Mouse (Mus musculus) heart, postnatal 0 days (tissue): Measurements from ENCODE around the gene Phf10. TPM values are rescaled to one million over a fixed set of nuclear protein-coding genes. Genes with fewer than 3 reads are reported as not detected.

Source experiments
- ATAC-seq: fragments of 200-750 bp; cut with Nextera tagmentation; 2 replicates; pipeline ENCODE4 v1.8.0; 2017; ENCODE audit warnings: low read depth, moderate number of reproducible peaks, moderate library complexity; ENCODE audit not compliant: insufficient read depth
- DNase-seq: peaks from one replicate; pipeline ENCODE4 v3.0.0-alpha.2; 2016; ENCODE audit warnings: low spot score
- H3K27ac ChIP-seq: fragments of 300-500 bp; sonication (generic); 2 replicates; pipeline ENCODE4 v1.5.1; 2014; ENCODE audit warnings: low read depth, mild to moderate bottlenecking
- H3K27me3 ChIP-seq: fragments of 300-500 bp; sonication (generic); 2 replicates; pipeline ENCODE4 v1.6.1; 2014; ENCODE audit warnings: low read length, mixed read lengths; ENCODE audit not compliant: control insufficient read depth, insufficient read depth
- H3K36me3 ChIP-seq: fragments of 300-500 bp; sonication (generic); replicated peaks from 2 replicates; pipeline ENCODE4 v1.6.1; 2014; ENCODE audit warnings: low read length, mixed read lengths; ENCODE audit not compliant: control insufficient read depth, insufficient read depth
- H3K4me1 ChIP-seq: fragments of 300-500 bp; sonication (generic); 2 replicates; pipeline ENCODE4 v1.6.1; 2014; ENCODE audit warnings: antibody characterized with exemption; ENCODE audit not compliant: control insufficient read depth, insufficient read depth
- H3K4me2 ChIP-seq: fragments of 300-500 bp; sonication (generic); 2 replicates; pipeline ENCODE4 v1.6.1; 2014; ENCODE audit warnings: low read depth, mild to moderate bottlenecking, low read length, moderate library complexity
- H3K4me3 ChIP-seq: fragments of 300-500 bp; sonication (generic); 2 replicates; pipeline ENCODE4 v1.5.1; 2014; ENCODE audit warnings: low read depth, low read length
- H3K9ac ChIP-seq: fragments of 300-500 bp; sonication (generic); replicated peaks from 2 replicates; pipeline ENCODE4 v1.6.1; 2014; ENCODE audit warnings: low read depth, low read length, mixed read lengths
- H3K9me3 ChIP-seq: fragments of 300-500 bp; sonication (generic); replicated peaks from 2 replicates; pipeline ENCODE4 v1.6.1; 2016; ENCODE audit warnings: low read length; ENCODE audit not compliant: control insufficient read depth
- CTCF ChIP-seq: IDR thresholded peaks from 2 replicates; pipeline ENCODE4 v1.5.1; 2016; ENCODE audit warnings: antibody characterized with exemption, control low read depth, low read depth
- EP300 ChIP-seq: IDR thresholded peaks from 2 replicates; pipeline ENCODE4 v1.6.1; 2016; ENCODE audit warnings: antibody characterized with exemption, low read depth
- WGBS: fragments of 180-500 bp; shearing (Covaris S2); extraction: QIAGEN DNeasy Blood & Tissue Kit; methylation state at CpG from one replicate; pipeline ENCODE4 v1.1.7; 2014; 5-methylcytosine and 5-hydroxymethylcytosine counted together
- polyA plus RNA-seq: library from polyadenylated mRNA; unstranded; fragments of >200 nt; fragmentation: Nextera tagmentation; extraction: Ambion mirVana; gene quantifications from 2 replicates; pipeline ENCODE4 v1.2.1, GENCODE M21; 2015
- total RNA-seq: library from RNA; depleted of rRNA; stranded (reverse); fragments of >200 nt; gene quantifications from 2 replicates; pipeline ENCODE4 v1.2.3, GENCODE M21; 2014; ENCODE audit warnings: low replicate concordance

The Phf10 gene
- total and polyA plus RNA-seq, 2 experiments from 2014 or later, result 18.2 to 41.0 TPM

DNA sequence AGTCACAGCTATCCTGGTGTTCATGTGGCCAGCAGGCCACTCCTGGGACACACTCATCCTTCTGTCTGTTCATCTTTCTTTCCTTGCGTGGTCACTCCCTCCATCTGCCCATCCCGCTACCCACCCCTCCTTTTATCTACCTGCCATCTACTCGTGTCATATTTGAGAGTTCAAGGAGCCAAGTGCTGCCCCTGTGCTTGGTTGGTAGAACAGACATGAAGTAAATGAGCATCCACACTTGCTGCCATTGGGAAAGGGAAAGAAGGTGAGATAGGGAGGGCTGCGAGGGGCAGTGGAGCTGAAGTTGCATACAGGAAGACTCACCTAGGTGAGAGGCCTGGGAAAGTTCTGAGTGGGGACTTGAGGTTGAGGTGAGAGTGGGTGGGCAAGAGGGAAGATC is 46.7 kb downstream of the Phf10 start:
- Histone ChIP-seq H3K4me2 (no peak overlapping the region), H3K36me3 (no peaks in the 10 kb centered on the region), H3K9me3 (no peaks in the 10 kb centered on the region), H3K9ac (no peak overlapping the region), H3K27me3 (0 out of 2 replicates have a peak, but pooled peaks cover 3% of the 10 kb centered on the region), H3K4me1 (no peaks in the 10 kb centered on the region), H3K4me3 (no peak overlapping the region), H3K27ac (no peak overlapping the region)
- DNase-seq (no peak), ATAC-seq (no peak)
- 81% methylated on average over 4 of the region's 4 CpGs for WGBS
- TF ChIP-seq CTCF (no peak), EP300 (no peak)

DNA sequence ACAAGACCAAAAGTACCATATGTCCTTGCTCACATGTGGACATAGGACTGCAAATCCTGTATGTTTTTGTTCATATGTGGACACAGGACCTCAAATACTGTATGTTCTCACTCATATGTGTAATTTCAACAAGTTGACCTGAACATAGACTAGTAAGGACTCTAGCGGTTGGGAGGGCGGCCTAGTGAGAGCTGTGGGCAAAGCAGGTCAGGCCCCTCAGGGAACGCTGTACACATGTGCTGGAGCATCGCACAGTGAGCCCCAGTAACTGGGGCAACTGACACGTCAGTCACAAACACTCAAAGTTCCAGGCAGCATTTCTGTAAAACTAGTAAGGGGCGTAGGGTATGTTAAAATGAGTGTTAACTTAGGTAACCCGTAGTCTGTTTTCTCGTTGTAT is 48.1 kb downstream of the Phf10 start:
- no peak overlapping the region for H3K27ac ChIP-seq
- no peak overlapping the region for H3K4me3 ChIP-seq
- DNase-seq, result no peak
- no peaks in the 10 kb centered on the region for H3K27me3 ChIP-seq
- ATAC-seq, result no peak
- no peak overlapping the region for H3K9ac ChIP-seq
- H3K9me3 ChIP-seq, result no peaks in the 10 kb centered on the region
- TF ChIP-seq CTCF (no peak), EP300 (no peak)
- no peaks in the 10 kb centered on the region for H3K36me3 ChIP-seq
- WGBS, result 80% methylated on average over 8 of the region's 8 CpGs
- H3K4me2 ChIP-seq, result no peak overlapping the region
- H3K4me1 ChIP-seq, result no peaks in the 10 kb centered on the region

DNA sequence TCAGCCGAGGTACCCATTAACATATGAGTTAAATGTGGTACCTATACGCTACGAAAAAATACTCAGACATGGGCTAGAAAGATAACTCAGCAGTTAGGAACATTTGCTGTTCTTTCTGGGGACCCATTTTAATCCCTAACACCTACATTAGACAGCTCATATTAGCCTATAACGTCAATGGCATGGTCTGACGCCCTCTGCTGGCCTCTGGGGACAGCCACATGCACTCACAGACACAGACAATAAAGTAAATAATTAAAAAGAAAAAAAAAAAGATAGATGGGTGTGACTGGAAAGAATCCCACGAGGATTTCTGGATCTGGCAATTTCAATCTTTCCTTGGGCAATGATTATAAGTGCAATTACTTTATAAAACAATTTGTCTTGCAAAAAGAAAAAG is 48.7 kb downstream of the Phf10 start:
- H3K4me1 ChIP-seq, result no peaks in the 10 kb centered on the region
- no peak for TF ChIP-seq CTCF
- TF ChIP-seq EP300, result no peak
- ATAC-seq, result no peak
- H3K36me3 ChIP-seq, result no peaks in the 10 kb centered on the region
- DNase-seq, result no peak
- H3K4me2 ChIP-seq, result no peak overlapping the region
- no peak overlapping the region for H3K9ac ChIP-seq
- WGBS, result 48% methylated on average over 6 of the region's 6 CpGs
- H3K27me3 ChIP-seq, result 0 out of 2 replicates have a peak, but pooled peaks cover 3% of the 10 kb centered on the region
- no peak overlapping the region for H3K27ac ChIP-seq
- H3K9me3 ChIP-seq, result no peaks in the 10 kb centered on the region
- no peak overlapping the region for H3K4me3 ChIP-seq

DNA sequence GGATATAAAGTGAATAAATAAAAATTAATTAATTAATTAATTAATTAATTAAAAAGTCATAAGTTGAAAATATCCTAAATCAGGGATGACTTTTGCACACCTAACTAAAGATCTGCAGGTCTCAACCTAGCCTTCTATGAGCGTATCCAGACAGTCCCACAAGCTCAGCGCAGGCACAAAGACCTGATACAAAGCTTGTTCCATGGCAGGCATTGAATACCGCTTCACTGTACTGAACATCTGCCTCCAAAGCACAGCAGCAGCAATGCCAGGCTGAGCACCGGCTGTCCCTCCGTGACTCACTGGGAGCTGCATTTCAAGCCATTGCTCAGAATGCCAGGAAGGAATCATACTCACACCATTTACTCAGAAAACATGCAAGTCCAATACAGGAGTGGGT is 50.3 kb downstream of the Phf10 start:
- no peak overlapping the region for H3K4me2 ChIP-seq
- H3K4me1 ChIP-seq, result no peaks in the 10 kb centered on the region
- ATAC-seq, result no peak
- no peaks in the 10 kb centered on the region for H3K36me3 ChIP-seq
- TF ChIP-seq CTCF (no peak), EP300 (no peak)
- no peak overlapping the region for H3K27ac ChIP-seq
- WGBS, result 85% methylated on average over 5 of the region's 5 CpGs
- no peak overlapping the region for H3K4me3 ChIP-seq
- 0 out of 2 replicates have a peak, but pooled peaks cover 6% of the 10 kb centered on the region for H3K27me3 ChIP-seq
- no peak for DNase-seq
- H3K9me3 ChIP-seq, result no peaks in the 10 kb centered on the region
- no peak overlapping the region for H3K9ac ChIP-seq

DNA sequence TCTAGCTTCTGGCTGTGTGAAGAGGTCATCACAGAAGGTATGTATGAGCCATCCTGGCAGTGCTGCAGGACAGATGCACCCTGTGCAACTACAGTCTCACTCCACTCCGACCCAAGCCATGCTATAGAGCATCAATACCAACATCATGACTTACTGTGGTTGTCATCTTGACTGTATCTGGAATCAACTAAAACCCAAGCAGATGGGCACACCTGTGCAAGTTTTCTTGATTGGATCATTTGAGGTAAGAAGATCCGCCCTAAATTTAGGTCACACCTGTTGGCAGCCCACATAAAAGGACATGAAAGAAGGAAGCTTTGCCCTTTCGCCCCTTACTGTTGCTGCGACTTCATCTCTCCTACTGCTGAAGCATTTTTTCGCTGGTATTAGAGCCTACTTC is 51.7 kb downstream of the Phf10 start:
- H3K36me3 ChIP-seq, result no peaks in the 10 kb centered on the region
- 67% methylated on average over 5 of the region's 5 CpGs for WGBS
- no peak for DNase-seq
- TF ChIP-seq EP300, result no peak
- TF ChIP-seq CTCF, result no peak
- no peaks in the 10 kb centered on the region for H3K4me1 ChIP-seq
- no peak overlapping the region; the same call in 1 of the 2 replicates for H3K27ac ChIP-seq
- H3K9ac ChIP-seq, result no peak overlapping the region
- 0 out of 2 replicates have a peak, but pooled peaks cover 6% of the 10 kb centered on the region for H3K27me3 ChIP-seq
- no peak overlapping the region; the same call in 1 of the 2 replicates for H3K4me2 ChIP-seq
- no peak for ATAC-seq
- no peaks in the 10 kb centered on the region for H3K9me3 ChIP-seq
- H3K4me3 ChIP-seq, result no peak overlapping the region

DNA sequence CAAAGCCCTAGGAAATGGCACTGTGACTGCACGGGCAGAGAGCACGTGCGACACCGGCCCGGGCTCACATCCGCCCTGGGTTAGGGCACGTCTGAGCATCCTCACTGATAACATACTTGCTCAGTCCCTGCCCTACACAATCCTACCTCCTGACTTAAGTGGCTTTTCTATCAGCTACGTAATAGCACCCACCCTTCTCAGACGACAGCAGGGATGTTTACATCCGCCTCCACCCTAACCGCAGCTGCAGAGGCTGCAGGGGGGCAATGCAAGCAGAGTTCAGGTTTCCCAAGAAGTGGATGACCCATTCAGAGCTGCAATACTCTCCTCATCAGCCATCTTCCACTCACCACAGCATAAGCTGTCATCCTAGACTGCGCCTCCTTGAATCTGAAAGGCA is 53.9 kb downstream of the Phf10 start:
- WGBS, result 60% methylated on average over 12 of the region's 12 CpGs
- ATAC-seq, result no peak
- no peak for TF ChIP-seq EP300
- TF ChIP-seq CTCF, result no peak

More for the DNA sequence above, 53.9 kb downstream of the Phf10 start:
- no peaks in the 10 kb centered on the region for H3K9me3 ChIP-seq
- no peaks in the 10 kb centered on the region for H3K36me3 ChIP-seq
- no peaks in the 10 kb centered on the region for H3K4me1 ChIP-seq
- no peak overlapping the region for H3K27ac ChIP-seq
- H3K9ac ChIP-seq, result no peak overlapping the region
- no peak overlapping the region for H3K4me3 ChIP-seq
- no peak for DNase-seq
- H3K27me3 ChIP-seq, result 0 out of 2 replicates have a peak, but pooled peaks cover 6% of the 10 kb centered on the region
- H3K4me2 ChIP-seq, result no peak overlapping the region
